Mouse (Mus musculus) megakaryocyte, embryonic 14.5 days (primary cell): ENCODE measurements around the gene Shank2. TPM values are rescaled to one million over a fixed set of nuclear protein-coding genes. Genes with fewer than 3 reads are reported as not detected.
A peak's percentile ranks its signal among the peaks of the same experiment; 100 is the strongest.

Experiments used
- H3K27me3 ChIP-seq: replicated peaks from 2 replicates; pipeline ENCODE3; 2012; ENCODE audit warnings: inconsistent platforms
- H3K36me3 ChIP-seq: replicated peaks from 2 replicates; pipeline ENCODE3; 2012; ENCODE audit warnings: low read length, inconsistent platforms, mixed read lengths
- H3K4me1 ChIP-seq: 2 replicates; pipeline ENCODE4 v1.6.1; 2012; ENCODE audit warnings: inconsistent platforms
- H3K4me3 ChIP-seq: replicated peaks from 2 replicates; pipeline ENCODE3; 2012; ENCODE audit warnings: moderate library complexity, mild to moderate bottlenecking, inconsistent platforms
- H3K9me3 ChIP-seq: 2 replicates; pipeline ENCODE4 v1.6.1; 2012; ENCODE audit warnings: inconsistent platforms
- FLI1 ChIP-seq: IDR thresholded peaks from 2 replicates; pipeline ENCODE4 v1.6.1; 2012; ENCODE audit warnings: low read length, inconsistent platforms, mixed read lengths
- GATA1 ChIP-seq: IDR thresholded peaks from 3 replicates; pipeline ENCODE4 v1.6.1; 2012; ENCODE audit warnings: mixed read lengths, low read length, inconsistent platforms, borderline replicate concordance
- polyA plus RNA-seq: library from polyadenylated mRNA; stranded (reverse); fragments of >175 nt; gene quantifications from 2 replicates; pipeline ENCODE4 v1.2.3, GENCODE M21; 2012; ENCODE audit warnings: low replicate concordance; ENCODE audit not compliant: insufficient read depth

The Shank2 gene
- polyA plus RNA-seq, 1 experiment = 0.02 TPM

GRCm38 (mm10) chr7:144294239-144295200, 292.8 kb downstream of the Shank2 start:
- Histone ChIP-seq H3K9me3 (no peaks in the 10 kb centered on the region), H3K36me3 (no peaks in the 10 kb centered on the region), H3K4me1 (peaks cover 8% of the 10 kb centered on the region), H3K4me3 (no peak overlapping the region), H3K27me3 (peaks cover 15% of the 10 kb centered on the region)
- TF ChIP-seq GATA1 = no peak
- no peak for TF ChIP-seq FLI1

GRCm38 (mm10) chr7:144299351-144299750, 297.6 kb downstream of the Shank2 start:
- peaks cover 26% of the 10 kb centered on the region for H3K27me3 ChIP-seq
- TF ChIP-seq FLI1 = no peak
- TF ChIP-seq GATA1 = no peak

GRCm38 (mm10) chr7:144301646-144302045, 299.9 kb downstream of the Shank2 start:
- TF ChIP-seq FLI1 (no peak), GATA1 (no peak)
- Histone ChIP-seq H3K9me3 (no peaks in the 10 kb centered on the region), H3K36me3 (no peaks in the 10 kb centered on the region), H3K4me1 (peaks cover 8% of the 10 kb centered on the region), H3K4me3 (peak overlapping the region; percentile 23), H3K27me3 (peaks cover 36% of the 10 kb centered on the region)

More at GRCm38 (mm10) chr7:144299351-144299750, 297.6 kb downstream of the Shank2 start:
- no peaks in the 10 kb centered on the region for H3K9me3 ChIP-seq
- no peak overlapping the region for H3K4me3 ChIP-seq
- no peaks in the 10 kb centered on the region for H3K36me3 ChIP-seq
- peaks cover 8% of the 10 kb centered on the region for H3K4me1 ChIP-seq

GRCm38 (mm10) chr7:144302498-144302897, 300.8 kb downstream of the Shank2 start:
- H3K4me1 ChIP-seq = peaks cover 8% of the 10 kb centered on the region
- H3K4me3 ChIP-seq = no peak overlapping the region
- TF ChIP-seq GATA1 (no peak), FLI1 (no peak)
- H3K36me3 ChIP-seq = no peaks in the 10 kb centered on the region
- H3K9me3 ChIP-seq = no peaks in the 10 kb centered on the region
- H3K27me3 ChIP-seq = peaks cover 33% of the 10 kb centered on the region

GRCm38 (mm10) chr7:144307853-144308409, 306.2 kb downstream of the Shank2 start:
- no peaks in the 10 kb centered on the region for H3K4me1 ChIP-seq
- peaks cover 52% of the 10 kb centered on the region for H3K27me3 ChIP-seq

GRCm38 (mm10) chr7:144314438-144315105, 312.8 kb downstream of the Shank2 start:
- Histone ChIP-seq H3K27me3 (peaks cover 64% of the 10 kb centered on the region), H3K9me3 (no peaks in the 10 kb centered on the region), H3K4me3 (no peak overlapping the region), H3K36me3 (no peaks in the 10 kb centered on the region), H3K4me1 (no peaks in the 10 kb centered on the region)
- no peak for TF ChIP-seq GATA1

More at GRCm38 (mm10) chr7:144307853-144308409, 306.2 kb downstream of the Shank2 start:
- H3K4me3 ChIP-seq = no peak overlapping the region
- H3K9me3 ChIP-seq = no peaks in the 10 kb centered on the region
- TF ChIP-seq FLI1 (no peak), GATA1 (no peak)
- no peaks in the 10 kb centered on the region for H3K36me3 ChIP-seq

GRCm38 (mm10) chr7:144316224-144316623, 314.5 kb downstream of the Shank2 start:
- no peaks in the 10 kb centered on the region for H3K9me3 ChIP-seq
- no peaks in the 10 kb centered on the region for H3K36me3 ChIP-seq
- H3K27me3 ChIP-seq = peaks cover 73% of the 10 kb centered on the region

GRCm38 (mm10) chr7:144316797-144317196, 315.1 kb downstream of the Shank2 start:
- Histone ChIP-seq H3K4me1 (no peaks in the 10 kb centered on the region), H3K4me3 (no peak overlapping the region), H3K9me3 (no peaks in the 10 kb centered on the region), H3K27me3 (peaks cover 70% of the 10 kb centered on the region), H3K36me3 (no peaks in the 10 kb centered on the region)
- TF ChIP-seq GATA1 (no peak), FLI1 (no peak)

More at GRCm38 (mm10) chr7:144316224-144316623, 314.5 kb downstream of the Shank2 start:
- no peaks in the 10 kb centered on the region for H3K4me1 ChIP-seq
- no peak overlapping the region for H3K4me3 ChIP-seq
- no peak for TF ChIP-seq FLI1
- no peak for TF ChIP-seq GATA1

GRCm38 (mm10) chr7:144324077-144324476, 322.3 kb downstream of the Shank2 start:
- H3K9me3 ChIP-seq = peaks cover 4% of the 10 kb centered on the region
- TF ChIP-seq GATA1 (no peak), FLI1 (no peak)
- no peaks in the 10 kb centered on the region for H3K36me3 ChIP-seq
- no peak overlapping the region for H3K4me3 ChIP-seq
- H3K4me1 ChIP-seq = no peaks in the 10 kb centered on the region
- H3K27me3 ChIP-seq = peaks cover 76% of the 10 kb centered on the region
